Mouse (Mus musculus) midbrain, postnatal 0 days (tissue): Measurements from ENCODE around the gene Gpr183. TPM values are rescaled to one million over a fixed set of nuclear protein-coding genes. Genes with fewer than 3 reads are reported as not detected.

Experiments
- ATAC-seq: fragments of 200-750 bp; cut with Nextera tagmentation; 2 replicates; pipeline ENCODE4 v1.8.0; 2017; ENCODE audit warnings: moderate number of reproducible peaks, mild to moderate bottlenecking, moderate TSS enrichment, moderate library complexity; ENCODE audit not compliant: low FRiP score
- DNase-seq: peaks from one replicate; pipeline ENCODE4 v3.0.0-alpha.2; 2015; ENCODE audit warnings: low spot score
- H3K27ac ChIP-seq: fragments of 300-500 bp; sonication (generic); 2 replicates; pipeline ENCODE4 v1.5.1; 2014; ENCODE audit warnings: low read depth, mild to moderate bottlenecking, low read length, mixed read lengths
- H3K27me3 ChIP-seq: fragments of 300-500 bp; sonication (generic); 2 replicates; pipeline ENCODE4 v1.6.1; 2014; ENCODE audit warnings: low read length, control low read depth, mixed read lengths; ENCODE audit not compliant: insufficient read depth
- H3K36me3 ChIP-seq: fragments of 300-500 bp; sonication (generic); 2 replicates; pipeline ENCODE4 v1.6.1; 2014; ENCODE audit warnings: low read length, control low read depth, mixed read lengths; ENCODE audit not compliant: insufficient read depth
- H3K4me1 ChIP-seq: fragments of 300-500 bp; sonication (generic); 2 replicates; pipeline ENCODE4 v1.6.1; 2014; ENCODE audit warnings: mild to moderate bottlenecking, control low read depth, antibody characterized with exemption, low read length, mixed read lengths; ENCODE audit not compliant: insufficient read depth
- H3K4me2 ChIP-seq: fragments of 300-500 bp; sonication (generic); 2 replicates; pipeline ENCODE4 v1.6.1; 2014; ENCODE audit warnings: low read depth, mild to moderate bottlenecking, low read length, mixed read lengths; ENCODE audit not compliant: poor library complexity, severe bottlenecking
- H3K4me3 ChIP-seq: fragments of 300-500 bp; sonication (generic); 2 replicates; pipeline ENCODE4 v1.5.1; 2014; ENCODE audit warnings: low read depth, mild to moderate bottlenecking, low read length, moderate library complexity
- H3K9ac ChIP-seq: fragments of 300-500 bp; sonication (generic); replicated peaks from 2 replicates; pipeline ENCODE4 v1.6.1; 2014; ENCODE audit warnings: mild to moderate bottlenecking, low read length, moderate library complexity, mixed read lengths; ENCODE audit not compliant: poor library complexity, severe bottlenecking
- H3K9me3 ChIP-seq: fragments of 300-500 bp; sonication (generic); 2 replicates; pipeline ENCODE4 v1.6.1; 2016; ENCODE audit warnings: low read length, control low read depth
- CTCF ChIP-seq: IDR thresholded peaks from 2 replicates; pipeline ENCODE4 v1.5.1; 2016; ENCODE audit warnings: antibody characterized with exemption, mild to moderate bottlenecking
- WGBS: fragments of 180-500 bp; shearing (Covaris S2); extraction: QIAGEN DNeasy Blood & Tissue Kit; methylation state at CpG from one replicate; pipeline ENCODE4 v1.1.7; 2014; 5-methylcytosine and 5-hydroxymethylcytosine counted together
- polyA plus RNA-seq: library from polyadenylated mRNA; unstranded; fragments of >200 nt; fragmentation: Nextera tagmentation; extraction: Ambion mirVana; gene quantifications from 2 replicates; pipeline ENCODE4 v1.2.1, GENCODE M21; 2015
- total RNA-seq: library from RNA; depleted of rRNA; stranded (reverse); fragments of >200 nt; gene quantifications from 2 replicates; pipeline ENCODE4 v1.2.3, GENCODE M21; 2014

Gene Gpr183
- total and polyA plus RNA-seq, 2 experiments from 2014 or later = 0.49 to 1.3 TPM

- WGBS = 93% methylated on average over 13 of the region's 13 CpGs
These were observed 44.5 kb upstream of the Gpr183 start for GRCm38 (mm10) chr14:122009502-122009901.

GRCm38 (mm10) chr14:122008261-122008660, 43.3 kb upstream of the Gpr183 start:
- TF ChIP-seq CTCF = no peak
- WGBS = 94% methylated on average over 4 of the region's 4 CpGs

More at GRCm38 (mm10) chr14:122009502-122009901, 44.5 kb upstream of the Gpr183 start:
- no peak overlapping the region for H3K27ac ChIP-seq
- H3K4me2 ChIP-seq = no peak overlapping the region
- DNase-seq (no peak), ATAC-seq (no peak)
- no peaks in the 10 kb centered on the region for H3K9me3 ChIP-seq
- H3K9ac ChIP-seq = no peak overlapping the region
- H3K27me3 ChIP-seq = no peaks in the 10 kb centered on the region
- no peaks in the 10 kb centered on the region for H3K4me1 ChIP-seq
- TF ChIP-seq CTCF = no peak
- H3K36me3 ChIP-seq = peaks cover 14% of the 10 kb centered on the region
- H3K4me3 ChIP-seq = no peak overlapping the region

GRCm38 (mm10) chr14:122003812-122004211, 38.8 kb upstream of the Gpr183 start:
- no peak overlapping the region for H3K4me2 ChIP-seq
- H3K27me3 ChIP-seq = no peaks in the 10 kb centered on the region
- peaks cover 2% of the 10 kb centered on the region; the same call in 1 of the 2 replicates for H3K36me3 ChIP-seq
- ATAC-seq (no peak), DNase-seq (no peak)
- H3K4me1 ChIP-seq = no peaks in the 10 kb centered on the region
- H3K9me3 ChIP-seq = no peaks in the 10 kb centered on the region
- TF ChIP-seq CTCF = no peak
- no peak overlapping the region for H3K4me3 ChIP-seq
- H3K9ac ChIP-seq = no peak overlapping the region
- H3K27ac ChIP-seq = no peak overlapping the region

More at GRCm38 (mm10) chr14:122008261-122008660, 43.3 kb upstream of the Gpr183 start:
- no peaks in the 10 kb centered on the region for H3K27me3 ChIP-seq
- H3K9me3 ChIP-seq = no peaks in the 10 kb centered on the region
- H3K4me3 ChIP-seq = no peak overlapping the region
- H3K9ac ChIP-seq = no peak overlapping the region
- ATAC-seq (no peak), DNase-seq (no peak)
- H3K36me3 ChIP-seq = peaks cover 12% of the 10 kb centered on the region; the same call in 1 of the 2 replicates
- no peaks in the 10 kb centered on the region for H3K4me1 ChIP-seq
- H3K27ac ChIP-seq = no peak overlapping the region
- no peak overlapping the region for H3K4me2 ChIP-seq

- 87% methylated on average over 7 of the region's 7 CpGs for WGBS
- TF ChIP-seq CTCF = no peak
- no peak for DNase-seq
These were observed 37.2 kb upstream of the Gpr183 start for GRCm38 (mm10) chr14:122002224-122002623.

GRCm38 (mm10) chr14:122000346-122001105, 35.5 kb upstream of the Gpr183 start:
- H3K36me3 ChIP-seq = no peaks in the 10 kb centered on the region
- no peak overlapping the region for H3K4me3 ChIP-seq
- TF ChIP-seq CTCF = no peak
- 81% methylated on average over 17 of the region's 17 CpGs for WGBS
- H3K9ac ChIP-seq = no peak overlapping the region
- no peak for ATAC-seq
- H3K4me2 ChIP-seq = no peak overlapping the region
- H3K4me1 ChIP-seq = no peaks in the 10 kb centered on the region
- H3K9me3 ChIP-seq = no peaks in the 10 kb centered on the region
- no peak for DNase-seq
- no peak overlapping the region for H3K27ac ChIP-seq
- H3K27me3 ChIP-seq = no peaks in the 10 kb centered on the region

More at GRCm38 (mm10) chr14:122002224-122002623, 37.2 kb upstream of the Gpr183 start:
- Histone ChIP-seq H3K4me3 (no peak overlapping the region), H3K27me3 (no peaks in the 10 kb centered on the region), H3K4me1 (no peaks in the 10 kb centered on the region), H3K9me3 (no peaks in the 10 kb centered on the region), H3K27ac (no peak overlapping the region), H3K4me2 (no peak overlapping the region), H3K9ac (no peak overlapping the region), H3K36me3 (no peaks in the 10 kb centered on the region)
- no peak for ATAC-seq

GRCm38 (mm10) chr14:121999455-121999854, 34.5 kb upstream of the Gpr183 start:
- DNase-seq (no peak), ATAC-seq (no peak)
- 92% methylated on average over 8 of the region's 8 CpGs for WGBS
- Histone ChIP-seq H3K4me2 (no peak overlapping the region), H3K4me3 (no peak overlapping the region), H3K9me3 (no peaks in the 10 kb centered on the region), H3K4me1 (no peaks in the 10 kb centered on the region), H3K36me3 (no peaks in the 10 kb centered on the region), H3K9ac (no peak overlapping the region), H3K27ac (no peak overlapping the region), H3K27me3 (no peaks in the 10 kb centered on the region)
- no peak for TF ChIP-seq CTCF
